Mouse (Mus musculus): Measurements from ENCODE around the gene Usp36. TPM values are rescaled to one million over a fixed set of nuclear protein-coding genes. Genes with fewer than 3 reads are reported as not detected.

The Usp36 gene
- total RNA-seq, 2 experiments from 2014 or later = 23.5 to 29.6 TPM

Other genes with a start within 250 kb of the Usp36 start
- under 1 TPM; 0.05 to 0.14 TPM for gene Dnah17, start 159.6 kb downstream of the Usp36 start, total RNA-seq (2021)
- gene Cyth1, start 41.7 kb downstream of the Usp36 start, total RNA-seq (2021) = 10 to 100 TPM; 64.9 to 70.1 TPM
- gene Cep295nl, start 52.3 kb upstream of the Usp36 start, total RNA-seq (2021) = 1 to 10 TPM in 1 of 2 experiments, under 1 TPM in 1; 0.66 to 1.2 TPM
- gene Timp2, start 65.5 kb upstream of the Usp36 start, total RNA-seq (2021) = 100 to 1,000 TPM; 254 to 273 TPM
- gene Lgals3bp, start 111.8 kb upstream of the Usp36 start, total RNA-seq (2021) = 10 to 100 TPM; 14.2 to 15.2 TPM
- 10 to 100 TPM; 37.4 to 40.7 TPM for gene Cant1, start 128.8 kb upstream of the Usp36 start, total RNA-seq (2021)
- 1 to 10 TPM; 3.6 to 4.2 TPM for gene C1qtnf1, start 138.0 kb upstream of the Usp36 start, total RNA-seq (2021)
- 10 to 100 TPM; 10.3 to 10.6 TPM for gene Engase, start 186.6 kb upstream of the Usp36 start, total RNA-seq (2021)

All from left cerebral cortex, postnatal 25 days (tissue).